Comparison of ENCODE assay signal across 8 mouse cellular contexts in genomic region chr2:3332056-3332455, GRCm38 (mm10). TPM values are rescaled to one million over a fixed set of nuclear protein-coding genes. Genes with fewer than 3 reads are reported as not detected.
A peak's percentile ranks its signal among the peaks of the same experiment; 100 is the strongest.
DNase-seq lines count a peak whose midpoint lies in the region; ATAC-seq and TF ChIP-seq lines count a peak whose summit lies in the region.

No protein-coding gene starts in this region.

- WGBS in kidney, postnatal 0 days = under 1% methylated on average over 21 of the region's 21 CpGs
- 3% methylated on average over 21 of the region's 21 CpGs for WGBS in hindbrain, embryonic 14.5 days
- 2% methylated on average over 21 of the region's 21 CpGs for WGBS in midbrain, embryonic 15.5 days

- H3K27me3 ChIP-seq in kidney, postnatal 0 days (ENCODE audit: insufficient read depth, low read length) = 0 out of 2 replicates have a peak, but pooled peaks cover 2% of the 10 kb centered on the region
- no peaks in the 10 kb centered on the region for H3K27me3 ChIP-seq in hindbrain, embryonic 14.5 days (ENCODE audit: control insufficient read depth, insufficient read depth, low read length)
- no peaks in the 10 kb centered on the region for H3K27me3 ChIP-seq in midbrain, embryonic 15.5 days (replicated peaks)

- no peak for ATAC-seq in kidney, postnatal 0 days (replicated peaks; ENCODE audit: low FRiP score, low read depth)
- ATAC-seq in hindbrain, embryonic 14.5 days (ENCODE audit: low FRiP score) = no peak; the same call in 1 of the 2 replicates
- no peak for ATAC-seq in midbrain, embryonic 15.5 days (replicated peaks)

- H3K4me3 ChIP-seq in kidney, postnatal 0 days (replicated peaks; ENCODE audit: low read depth, low read length) = peak overlapping the region; percentile 58
- peak overlapping the region; percentile 70 for H3K4me3 ChIP-seq in hindbrain, embryonic 14.5 days (replicated peaks; ENCODE audit: low read length)
- peak overlapping the region; percentile 64 for H3K4me3 ChIP-seq in midbrain, embryonic 15.5 days

- peak overlapping the region; percentile 88 for H3K4me2 ChIP-seq in kidney, postnatal 0 days (ENCODE audit: low read length)
- peak overlapping the region; percentile 68 for H3K4me2 ChIP-seq in hindbrain, embryonic 14.5 days (replicated peaks)
- H3K4me2 ChIP-seq in midbrain, embryonic 15.5 days = peak overlapping the region; percentile 56

- 0 out of 2 replicates have a peak, but pooled peaks cover 4% of the 10 kb centered on the region for H3K36me3 ChIP-seq in kidney, postnatal 0 days (ENCODE audit: insufficient read depth, low read length)
- peaks cover 24% of the 10 kb centered on the region for H3K36me3 ChIP-seq in hindbrain, embryonic 14.5 days (replicated peaks; ENCODE audit: control insufficient read depth, insufficient read depth)
- H3K36me3 ChIP-seq in midbrain, embryonic 15.5 days (replicated peaks) = peaks cover 7% of the 10 kb centered on the region; the same call in 1 of the 2 replicates

- DNase-seq in kidney, postnatal 0 days (ENCODE audit: low spot score) = peak; percentile 53
- no peak for DNase-seq in kidney, postnatal 14 days
- DNase-seq in c-Kit-negative CD71-positive TER-119-positive erythroid progenitor cells, embryonic 14.5 days (ENCODE audit: low read depth, low spot score) = peak; percentile 27
- DNase-seq in hindbrain, embryonic 14.5 days (ENCODE audit: low spot score) = peak; percentile 31
- no peak for DNase-seq in retina, postnatal 1 day
- no peak for DNase-seq in layer of hippocampus, postnatal 36 days
- DNase-seq in urinary bladder, postnatal 25 days (ENCODE audit: low spot score) = no peak

- H3K27ac ChIP-seq in kidney, postnatal 0 days = peak overlapping the region; percentile 78
- H3K27ac ChIP-seq in hindbrain, embryonic 14.5 days = peak overlapping the region; percentile 87
- peak overlapping the region; percentile 91 for H3K27ac ChIP-seq in midbrain, embryonic 15.5 days

- no peak for TF ChIP-seq CTCF in kidney, postnatal 0 days (IDR thresholded peaks at IDR 0.05; ENCODE audit: low read depth)

- H3K9ac ChIP-seq in kidney, postnatal 0 days (ENCODE audit: low read depth, low read length) = peak overlapping the region; percentile 70
- H3K9ac ChIP-seq in hindbrain, embryonic 14.5 days = peak overlapping the region; percentile 79
- peak overlapping the region; percentile 72 for H3K9ac ChIP-seq in midbrain, embryonic 15.5 days

- H3K9me3 ChIP-seq in kidney, postnatal 0 days (replicated peaks; ENCODE audit: low read length) = no peaks in the 10 kb centered on the region
- H3K9me3 ChIP-seq in hindbrain, embryonic 14.5 days (ENCODE audit: control insufficient read depth, low read length) = no peaks in the 10 kb centered on the region
- no peaks in the 10 kb centered on the region for H3K9me3 ChIP-seq in midbrain, embryonic 15.5 days

- no peaks in the 10 kb centered on the region for H3K4me1 ChIP-seq in kidney, postnatal 0 days (replicated peaks; ENCODE audit: insufficient read depth, low read length)
- H3K4me1 ChIP-seq in hindbrain, embryonic 14.5 days (replicated peaks; ENCODE audit: control insufficient read depth, insufficient read depth, low read length) = peaks cover 12% of the 10 kb centered on the region
- peaks cover 21% of the 10 kb centered on the region for H3K4me1 ChIP-seq in midbrain, embryonic 15.5 days

RNA-seq across cellular contexts. Expression of gene Rpp38, which starts 0.4 kb away (rescaled TPM):
- 25.2 and 25.6 TPM in 2 replicates for polyA plus RNA-seq in kidney, postnatal 0 days (2015; fragmentation: Nextera tagmentation; extraction: Ambion mirVana)
- 13.2 and 15.4 TPM in 2 replicates for polyA plus RNA-seq in hindbrain, embryonic 14.5 days (2014; fragmentation: Nextera tagmentation; extraction: Ambion mirVana)
- 9.7 and 10.9 TPM in 2 replicates for polyA plus RNA-seq in midbrain, embryonic 15.5 days (2015; fragmentation: Nextera tagmentation; extraction: Ambion mirVana)
- total RNA-seq in layer of hippocampus, postnatal 36 days (2021) = 10 to 100 TPM in 1 of 2 experiments, 1 to 10 TPM in 1; 8.4 to 11.9 TPM

RNA-seq across cellular contexts. Expression of gene Acbd7, which starts 3.9 kb away (rescaled TPM):
- polyA plus RNA-seq in kidney, postnatal 0 days (2015; fragmentation: Nextera tagmentation; extraction: Ambion mirVana) = 1.0 and 1.5 TPM in 2 replicates
- 3.4 and 4.2 TPM in 2 replicates for polyA plus RNA-seq in hindbrain, embryonic 14.5 days (2014; fragmentation: Nextera tagmentation; extraction: Ambion mirVana)
- polyA plus RNA-seq in midbrain, embryonic 15.5 days (2015; fragmentation: Nextera tagmentation; extraction: Ambion mirVana) = 1.6 and 2.8 TPM in 2 replicates
- 1 to 10 TPM; 1.6 to 2.4 TPM for total RNA-seq in layer of hippocampus, postnatal 36 days (2021)

RNA-seq across cellular contexts. Expression of gene Nmt2, which starts 48.0 kb away (rescaled TPM):
- polyA plus RNA-seq in kidney, postnatal 0 days (2015; fragmentation: Nextera tagmentation; extraction: Ambion mirVana) = 34.9 and 40.1 TPM in 2 replicates
- 98.2 and 103 TPM in 2 replicates for polyA plus RNA-seq in hindbrain, embryonic 14.5 days (2014; fragmentation: Nextera tagmentation; extraction: Ambion mirVana)
- 110 and 115 TPM in 2 replicates for polyA plus RNA-seq in midbrain, embryonic 15.5 days (2015; fragmentation: Nextera tagmentation; extraction: Ambion mirVana)
- 10 to 100 TPM; 89.4 to 98.0 TPM for total RNA-seq in layer of hippocampus, postnatal 36 days (2021)

Comparison
In these comparisons a context has a peak if more than half of its experiments do, and no peak if none do; other contexts are left out.
1. DNase-seq: peak in kidney, postnatal 0 days (single experiment), c-Kit-negative CD71-positive TER-119-positive erythroid progenitor cells, embryonic 14.5 days (single experiment) and hindbrain, embryonic 14.5 days (single experiment); none in kidney, postnatal 14 days (single experiment), retina, postnatal 1 day (single experiment), layer of hippocampus, postnatal 36 days (0 of 2) and urinary bladder, postnatal 25 days (single experiment).
2. Peak in every context shown above with its lines, with median percentiles within 50 percentile points of each other: H3K27ac ChIP-seq, H3K4me2 ChIP-seq, H3K4me3 ChIP-seq and H3K9ac ChIP-seq.